Mouse (Mus musculus) brain, embryonic 18.5 days (tissue): ENCODE results near the gene Rhoa.
"Not testable (repeated sequence)": the region's sequence is repeated elsewhere in the genome, so short reads cannot be mapped to it uniquely, and the experiment has no call there.

Source experiments
- DNase-seq: peaks from one replicate; pipeline ENCODE4 v3.0.0-alpha.2; 2012; ENCODE audit warnings: low read depth, low spot score

Rhoa gene

DNA sequence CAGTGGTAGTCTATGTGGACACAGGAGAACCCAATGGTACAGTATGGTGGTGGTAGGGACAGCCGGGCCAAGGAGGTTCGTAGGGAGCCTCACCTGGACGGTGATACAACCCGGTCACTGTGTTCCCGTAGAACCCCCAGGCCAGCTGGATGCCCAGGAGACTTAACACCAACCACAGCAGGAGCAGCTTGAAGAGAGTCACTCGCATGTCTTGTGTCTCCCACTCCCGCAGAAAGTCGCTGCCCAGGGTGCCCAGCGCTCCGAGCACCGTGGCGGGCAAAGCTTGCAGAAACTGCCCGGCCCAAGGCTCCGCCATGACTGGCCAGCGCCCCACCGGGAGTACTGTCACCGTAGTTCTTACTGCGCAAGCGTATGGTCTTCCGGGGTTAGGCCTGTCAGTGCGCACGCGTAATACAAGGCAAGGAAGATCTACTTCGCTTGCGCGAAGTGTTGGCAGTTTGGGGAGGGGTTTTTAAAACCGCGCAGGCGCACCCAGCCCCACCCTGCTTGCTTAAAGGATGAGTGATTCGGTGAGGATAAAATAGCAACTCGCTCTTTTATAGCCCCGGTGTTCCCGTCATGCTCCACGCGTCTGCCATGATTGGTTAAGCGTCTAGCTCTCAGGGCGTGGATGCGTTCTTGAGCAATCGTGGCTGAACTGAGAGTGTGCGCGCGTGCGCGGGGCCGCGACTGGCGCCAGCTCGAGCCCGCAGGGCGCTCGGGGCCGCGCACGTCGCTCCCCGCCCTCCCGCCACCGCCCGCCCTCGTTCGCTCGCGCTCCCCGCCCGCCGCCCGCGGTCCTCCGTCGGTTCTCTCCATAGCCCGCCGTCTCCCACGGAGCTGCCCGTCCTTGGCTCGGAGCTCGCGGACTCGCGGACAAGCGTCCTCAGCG is at the start of gene Rhoa, which contains the start of gene Tcta:
Gene Rhoa, plus strand, starts transcription at position 501 of the 892 bp plus-strand sequence.
Gene Tcta, minus strand, starts transcription at position 532 of the 892 bp plus-strand sequence.
- peak; percentile 100 for DNase-seq

DNA sequence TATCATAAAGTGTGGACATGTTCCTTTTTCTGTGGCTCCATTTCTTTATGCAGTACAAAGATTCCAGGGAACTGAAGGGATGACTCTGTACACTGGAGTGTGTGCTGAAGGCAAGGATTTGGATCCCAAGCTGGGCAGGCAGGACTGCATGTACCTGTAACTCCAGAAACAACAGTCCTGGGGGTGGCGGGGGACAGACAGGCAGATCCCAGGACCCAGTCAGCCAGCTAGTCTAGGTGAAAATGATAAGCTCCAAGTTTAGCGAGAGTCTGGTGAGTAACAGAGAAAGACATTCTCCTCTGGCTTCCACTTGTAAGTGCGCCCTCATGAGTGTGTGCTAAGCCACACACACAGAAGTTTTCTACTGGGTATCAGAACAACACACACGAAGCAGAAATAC is 45.4 kb upstream of the Rhoa start:
- DNase-seq: no peak

- DNase-seq: no peak
These were observed 44.1 kb upstream of the Rhoa start for GRCm38 (mm10) chr9:108261865-108262264.

DNA sequence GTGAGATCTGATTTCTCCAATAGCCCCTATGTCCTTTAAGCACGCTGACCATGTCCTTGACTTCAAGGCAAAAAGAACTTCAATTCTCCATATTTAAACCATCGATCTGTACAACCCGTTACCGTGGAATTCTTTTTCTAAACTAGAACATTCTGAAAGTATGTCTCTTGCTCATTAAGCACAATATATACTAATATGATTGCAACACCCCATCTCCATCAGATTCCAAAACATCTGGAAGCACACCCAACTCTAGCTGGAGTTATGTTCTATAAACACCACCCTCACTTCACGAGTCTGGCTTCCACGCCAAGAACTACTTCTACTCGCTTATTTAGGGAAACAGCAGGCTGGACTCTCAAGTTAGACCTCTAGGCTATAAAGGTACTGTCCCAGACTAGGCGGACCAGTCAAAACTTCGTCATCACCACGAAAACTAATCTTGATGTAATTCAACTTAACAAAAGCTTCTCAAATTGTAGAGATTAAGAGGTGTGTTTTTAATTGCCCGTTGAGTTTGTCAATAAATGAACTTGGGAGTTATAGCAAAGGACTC is 43.4 kb upstream of the Rhoa start:
- DNase-seq: no peak

- DNase-seq: peak; percentile 6
These were observed 42.7 kb upstream of the Rhoa start for GRCm38 (mm10) chr9:108263131-108263681.

- DNase-seq: peak; percentile 92
These were observed 42.2 kb upstream of the Rhoa start, which contains the start of gene Dag1 for GRCm38 (mm10) chr9:108263690-108264190. Dag1 (minus strand) TSS chr9:108263958.

DNA sequence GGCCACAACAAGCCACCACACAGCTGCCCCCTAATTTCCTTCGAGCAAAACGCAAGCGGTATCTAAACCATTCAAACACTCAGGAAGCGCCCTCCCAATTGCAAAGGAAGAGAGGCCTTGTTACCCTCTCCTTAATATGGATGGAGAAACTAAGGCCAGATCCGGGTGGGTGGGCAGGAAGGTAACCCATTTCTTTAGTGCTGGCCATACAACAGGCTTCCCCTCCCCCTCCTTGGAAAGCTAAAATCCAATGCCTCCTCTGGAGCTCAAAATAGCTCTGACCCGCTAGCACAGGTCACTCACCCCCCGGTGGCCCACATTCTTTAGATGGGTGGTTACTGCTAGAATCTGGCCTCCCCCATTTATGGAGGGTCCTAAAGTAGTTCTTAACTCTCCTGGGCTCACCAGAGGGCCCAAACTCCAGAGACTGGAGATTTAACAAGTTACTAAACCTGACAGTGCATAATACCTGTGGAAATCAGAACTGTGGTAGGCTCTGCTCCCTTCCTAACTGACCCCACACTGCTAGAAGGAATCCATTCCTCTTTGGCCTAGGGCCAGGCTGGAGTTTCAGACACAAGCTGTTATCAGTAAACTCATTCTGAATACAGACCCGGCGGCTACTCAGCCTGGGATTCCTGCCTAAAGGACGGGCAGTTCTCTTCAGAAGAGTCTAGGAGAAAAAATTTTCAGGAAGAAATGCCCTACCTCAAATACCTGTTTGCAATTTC is 41.6 kb upstream of the Rhoa start:
- DNase-seq: no peak

DNA sequence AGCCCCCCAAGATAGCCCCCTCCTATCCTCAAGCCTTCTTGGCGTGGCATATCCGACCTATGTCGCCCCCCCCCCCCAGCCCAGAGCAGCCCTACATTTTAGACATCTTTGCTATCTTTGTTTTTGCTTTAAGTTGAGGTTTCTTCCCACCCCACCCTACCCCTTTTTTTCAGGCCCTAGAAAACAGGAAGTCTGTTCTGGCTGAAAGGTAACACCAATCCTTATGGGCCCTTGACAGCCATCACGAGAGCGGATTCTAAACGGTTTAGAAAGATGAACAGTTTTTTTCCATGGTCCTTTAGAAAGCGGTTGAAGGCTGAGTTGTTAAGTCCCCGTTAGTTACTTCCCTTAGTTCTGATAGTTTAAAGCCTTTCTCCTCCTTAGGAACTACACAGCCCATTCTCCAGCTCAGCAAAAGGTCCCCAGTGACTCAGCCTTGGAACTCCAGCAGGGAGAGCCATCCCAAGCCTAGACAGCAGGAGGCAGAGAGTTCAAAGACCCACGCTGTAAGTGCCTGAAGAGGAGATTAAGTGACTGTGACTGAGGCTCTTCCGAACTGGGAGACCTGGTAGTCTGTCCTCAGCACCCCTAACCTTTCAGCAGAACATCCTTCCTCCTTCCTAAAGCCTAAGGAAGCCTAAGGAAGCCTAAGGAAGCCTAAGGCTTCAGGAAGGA is 39.5 kb upstream of the Rhoa start:
- no peak for DNase-seq

DNA sequence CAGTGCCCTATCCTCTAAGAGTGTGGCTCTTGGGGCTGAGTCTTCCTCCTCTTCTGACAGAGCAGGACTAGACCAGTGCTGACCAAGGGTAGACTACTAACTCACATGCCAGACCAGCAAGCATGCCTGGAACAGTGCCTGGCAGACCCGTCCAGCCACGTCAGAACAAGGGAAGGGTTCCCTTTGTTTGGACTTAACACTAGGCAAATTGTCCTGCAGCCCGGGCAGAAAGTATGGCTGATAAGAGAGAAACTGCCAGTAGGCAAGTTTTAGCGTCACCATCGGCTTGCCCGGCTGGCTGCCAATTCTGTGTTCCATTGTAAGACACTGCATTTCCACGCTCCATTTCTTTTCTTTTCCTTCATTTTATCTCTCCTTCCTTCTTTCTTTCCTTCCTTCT is 38.2 kb upstream of the Rhoa start:
- DNase-seq: no peak

- not testable (repeated sequence) for DNase-seq
These were observed 37.2 kb upstream of the Rhoa start for GRCm38 (mm10) chr9:108268701-108269100.

DNA sequence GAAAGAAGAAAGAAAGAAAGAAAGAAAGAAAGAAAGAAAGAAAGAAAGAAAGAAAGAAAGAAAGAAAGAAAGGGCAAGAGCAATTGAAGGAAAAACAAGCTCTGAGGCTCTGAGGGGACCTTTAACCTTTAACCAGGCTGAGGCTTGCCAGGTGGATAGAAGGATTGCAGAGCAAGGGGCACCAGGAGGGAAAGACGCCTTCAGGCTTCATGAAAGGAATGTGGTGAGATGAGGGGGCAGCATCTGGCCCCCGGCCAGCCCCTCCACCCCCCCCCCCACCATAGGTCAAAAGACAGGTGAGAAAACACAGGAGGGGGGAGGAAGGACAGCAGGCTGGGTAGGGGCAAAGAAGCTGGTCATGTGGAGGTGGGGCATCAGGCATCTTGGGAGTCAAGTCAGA is 34.0 kb upstream of the Rhoa start:
- DNase-seq: no peak

DNA sequence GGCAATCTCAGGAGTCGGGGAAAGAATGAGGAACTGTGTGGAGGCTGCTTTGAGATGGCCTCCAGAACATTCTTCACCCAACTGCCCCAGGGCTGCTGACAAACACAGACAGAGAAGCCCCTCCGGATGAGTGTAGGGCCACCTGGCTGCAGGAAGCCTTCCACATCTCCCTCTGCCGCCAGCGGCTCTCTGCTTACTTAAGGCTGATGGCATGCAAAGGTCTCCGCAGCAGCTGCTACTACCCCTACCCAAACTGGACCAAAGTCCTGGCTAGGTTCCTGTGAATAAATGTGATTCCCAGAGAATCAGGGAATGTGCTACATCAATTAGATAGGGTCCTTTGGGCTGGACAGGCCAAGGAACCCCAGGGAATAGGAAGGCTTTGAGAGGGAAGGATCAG is 33.2 kb upstream of the Rhoa start:
- no peak for DNase-seq

DNA sequence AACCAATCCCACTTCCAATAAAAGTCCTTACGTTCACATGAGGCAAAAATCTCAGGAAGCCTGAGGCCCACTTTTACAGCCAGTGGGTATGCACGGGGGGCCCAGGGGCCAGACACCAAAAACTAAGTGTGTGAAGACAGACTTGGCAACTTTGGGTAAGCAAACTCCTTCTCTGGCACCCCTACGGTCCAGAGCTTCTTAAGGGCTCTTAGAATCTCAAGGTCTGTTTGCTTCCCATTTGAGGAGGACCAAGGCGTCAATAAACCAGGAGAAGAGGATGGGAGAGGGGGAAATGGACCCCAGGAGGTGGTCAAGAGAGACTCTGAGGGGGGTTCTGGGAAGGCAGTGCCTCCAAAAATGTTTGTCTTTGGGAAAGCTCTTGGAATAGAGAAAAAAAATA is 32.4 kb upstream of the Rhoa start:
- DNase-seq: no peak

DNA sequence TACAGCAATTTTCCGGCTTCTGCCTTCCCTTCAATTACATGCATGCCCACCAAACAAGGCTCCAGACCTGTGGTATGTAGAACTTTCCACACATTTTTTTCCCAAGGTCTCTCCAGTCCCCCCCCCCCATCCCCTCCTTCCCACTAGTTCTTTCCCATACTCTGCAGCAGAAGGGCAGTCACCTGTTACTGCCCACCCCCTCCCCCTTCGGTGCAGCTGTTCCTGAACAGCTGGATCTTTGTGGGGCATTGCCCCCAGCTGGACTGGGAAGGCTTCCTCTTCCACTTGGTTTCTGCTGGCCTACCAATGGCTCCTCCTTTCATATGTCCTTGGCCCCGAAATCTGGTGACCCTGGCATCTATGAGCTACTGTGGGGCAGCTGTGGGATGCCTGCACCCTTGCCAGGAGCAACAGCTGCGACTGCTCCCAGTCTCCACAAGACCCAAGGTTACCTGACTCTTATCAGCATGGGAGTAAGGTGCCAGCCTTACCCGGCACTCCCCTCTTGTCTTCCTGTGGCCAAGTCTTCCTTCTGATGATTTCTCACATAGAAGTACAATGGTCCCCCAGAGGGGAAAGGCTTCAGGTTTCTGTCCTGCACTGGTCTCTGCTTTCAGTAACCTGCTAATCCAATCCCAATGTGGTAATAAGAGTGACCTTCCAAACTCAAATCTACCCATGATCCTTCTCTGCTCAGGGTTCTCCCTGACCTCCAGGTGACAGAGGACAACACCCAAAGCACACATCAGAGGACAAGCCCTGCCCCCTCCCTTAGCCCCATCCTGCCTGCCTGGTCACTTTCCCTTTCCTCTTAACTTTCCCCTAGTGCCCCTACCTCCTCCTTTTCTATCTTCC is 31.2 kb upstream of the Rhoa start:
- no peak for DNase-seq

GRCm38 (mm10) chr9:108275331-108275659 is 30.6 kb upstream of the Rhoa start:
- DNase-seq: no peak

- no peak for DNase-seq
These were observed 27.1 kb upstream of the Rhoa start for GRCm38 (mm10) chr9:108278697-108279450.

GRCm38 (mm10) chr9:108280071-108280828 is 25.7 kb upstream of the Rhoa start:
- no peak for DNase-seq

DNA sequence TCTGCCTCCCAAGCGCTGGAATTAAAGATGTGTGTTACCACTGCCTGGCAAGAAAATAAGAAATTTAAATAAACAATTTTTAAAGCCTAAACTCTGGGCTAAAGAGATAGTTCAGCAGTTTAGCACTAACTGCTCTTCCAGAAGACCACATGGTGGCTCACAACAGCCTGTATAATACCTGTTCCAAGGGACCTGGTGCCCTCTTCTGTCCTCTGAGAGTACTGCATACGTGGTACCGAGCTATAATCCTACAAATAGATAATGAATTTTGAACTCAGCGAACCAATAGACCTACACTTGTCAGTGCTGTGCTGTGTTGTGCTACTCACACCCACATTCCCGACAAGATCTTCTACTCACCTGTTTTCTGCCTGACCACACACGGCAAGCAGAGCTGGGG is 21.5 kb upstream of the Rhoa start:
- no peak for DNase-seq
